ENCODE assay signal across 7 mouse cellular contexts in genomic region chr1:171088237-171088869, GRCm38 (mm10). TPM values are rescaled to one million over a fixed set of nuclear protein-coding genes. Genes with fewer than 3 reads are reported as not detected.
DNase-seq lines count a peak whose midpoint lies in the region; ATAC-seq lines count a peak whose summit lies in the region.
"Not testable (repeated sequence)": the region's sequence is repeated elsewhere in the genome, so short reads cannot be mapped to it uniquely, and the experiment has no call there.

No protein-coding gene starts in this region.

- WGBS in heart, embryonic 13.5 days = 7% methylated on average over 10 of the region's 10 CpGs
- 4% methylated on average over 10 of the region's 10 CpGs for WGBS in intestine, embryonic 14.5 days
- WGBS in limb, embryonic 12.5 days = 5% methylated on average over 10 of the region's 10 CpGs
- WGBS in lung, embryonic 15.5 days = 3% methylated on average over 10 of the region's 10 CpGs
- WGBS in neural tube, embryonic 12.5 days = 2% methylated on average over 10 of the region's 10 CpGs

- peak; percentile 27 for DNase-seq in adrenal gland, postnatal 14 days
- DNase-seq in intestine, embryonic 14.5 days (ENCODE audit: low spot score) = peak; percentile 53

- H3K9me3 ChIP-seq in erythroblast, embryonic 14.5 days (ENCODE audit: control insufficient read depth, low read length); heart, embryonic 13.5 days; intestine, embryonic 14.5 days (ENCODE audit: control insufficient read depth, low read length); limb, embryonic 12.5 days; lung, embryonic 15.5 days; neural tube, embryonic 12.5 days: not testable (repeated sequence)

- peak overlapping the region; percentile 44; the same call in 1 of the 2 replicates for H3K9ac ChIP-seq in heart, embryonic 13.5 days
- not testable (repeated sequence) for H3K9ac ChIP-seq in intestine, embryonic 14.5 days (ENCODE audit: low read length); limb, embryonic 12.5 days (replicated peaks); lung, embryonic 15.5 days; neural tube, embryonic 12.5 days

- ATAC-seq in heart, embryonic 13.5 days (ENCODE audit: extremely low read depth, insufficient number of reproducible peaks, low FRiP score, low TSS enrichment); intestine, embryonic 14.5 days (replicated peaks; ENCODE audit: low FRiP score, low TSS enrichment, low read depth); limb, embryonic 12.5 days (ENCODE audit: insufficient number of reproducible peaks, insufficient read depth, low FRiP score, low TSS enrichment, low read depth); lung, embryonic 15.5 days (ENCODE audit: borderline replicate concordance, extremely low read depth, low FRiP score, low TSS enrichment); neural tube, embryonic 12.5 days (ENCODE audit: low FRiP score, low read depth): not testable (repeated sequence)

- peaks cover 17% of the 10 kb centered on the region for H3K4me1 ChIP-seq in erythroblast, embryonic 14.5 days (ENCODE audit: control insufficient read depth)
- H3K4me1 ChIP-seq in heart, embryonic 13.5 days = peaks cover 13% of the 10 kb centered on the region
- not testable (repeated sequence) for H3K4me1 ChIP-seq in intestine, embryonic 14.5 days (replicated peaks; ENCODE audit: control insufficient read depth, insufficient read depth, low read length); limb, embryonic 12.5 days (replicated peaks); lung, embryonic 15.5 days; neural tube, embryonic 12.5 days

- H3K27ac ChIP-seq in heart, embryonic 13.5 days (replicated peaks); intestine, embryonic 14.5 days (ENCODE audit: low read depth); limb, embryonic 12.5 days; lung, embryonic 15.5 days; neural tube, embryonic 12.5 days: not testable (repeated sequence)

- H3K4me2 ChIP-seq in heart, embryonic 13.5 days = peak overlapping the region; percentile 55
- H3K4me2 ChIP-seq in intestine, embryonic 14.5 days (ENCODE audit: low read length) = peak overlapping the region; percentile 31
- H3K4me2 ChIP-seq in limb, embryonic 12.5 days = peak overlapping the region; percentile 41
- H3K4me2 ChIP-seq in lung, embryonic 15.5 days = peak overlapping the region; percentile 40
- peak overlapping the region; percentile 33 for H3K4me2 ChIP-seq in neural tube, embryonic 12.5 days (replicated peaks)

- H3K36me3 ChIP-seq in erythroblast, embryonic 14.5 days (ENCODE audit: control insufficient read depth); heart, embryonic 13.5 days; intestine, embryonic 14.5 days (ENCODE audit: control insufficient read depth, insufficient read depth, low read length); limb, embryonic 12.5 days; lung, embryonic 15.5 days; neural tube, embryonic 12.5 days: not testable (repeated sequence)

- H3K4me3 ChIP-seq in erythroblast, embryonic 14.5 days (replicated peaks) = peak overlapping the region; percentile 26
- H3K4me3 ChIP-seq in heart, embryonic 13.5 days = peak overlapping the region; percentile 20
- H3K4me3 ChIP-seq in intestine, embryonic 14.5 days (ENCODE audit: low read depth, low read length) = 0 out of 2 replicates have a peak overlapping the region, but pooled peaks have one; percentile 10
- 0 out of 2 replicates have a peak overlapping the region, but pooled peaks have one; percentile 6 for H3K4me3 ChIP-seq in limb, embryonic 12.5 days (replicated peaks)
- not testable (repeated sequence) for H3K4me3 ChIP-seq in lung, embryonic 15.5 days; neural tube, embryonic 12.5 days

- peaks cover 18% of the 10 kb centered on the region for H3K27me3 ChIP-seq in erythroblast, embryonic 14.5 days (ENCODE audit: control insufficient read depth)
- peaks cover 29% of the 10 kb centered on the region for H3K27me3 ChIP-seq in heart, embryonic 13.5 days (replicated peaks)
- H3K27me3 ChIP-seq in intestine, embryonic 14.5 days (replicated peaks; ENCODE audit: control insufficient read depth, insufficient read depth, low read length) = peaks cover 18% of the 10 kb centered on the region
- peaks cover 27% of the 10 kb centered on the region for H3K27me3 ChIP-seq in limb, embryonic 12.5 days
- H3K27me3 ChIP-seq in lung, embryonic 15.5 days = peaks cover 13% of the 10 kb centered on the region
- peaks cover 16% of the 10 kb centered on the region for H3K27me3 ChIP-seq in neural tube, embryonic 12.5 days (replicated peaks)

RNA-seq across cellular contexts. Expression of gene Fcgr3, which starts 23.6 kb away (rescaled TPM):
- total RNA-seq in adrenal gland, postnatal 14 days (2021) = 8.1 and 10.3 TPM in 2 replicates
- polyA plus RNA-seq in erythroblast, embryonic 14.5 days (2012) = 0.06 TPM in 1 of 2 replicates, not detected in the other
- polyA plus RNA-seq in heart, embryonic 13.5 days (2015; fragmentation: Nextera tagmentation; extraction: Ambion mirVana) = 6.9 and 9.1 TPM in 2 replicates
- 10.7 and 12.7 TPM in 2 replicates for polyA plus RNA-seq in intestine, embryonic 14.5 days (2014; fragmentation: Nextera tagmentation; extraction: Ambion mirVana)
- polyA plus RNA-seq in limb, embryonic 12.5 days (2016; fragmentation: Nextera tagmentation; extraction: Ambion mirVana) = 4.5 and 5.3 TPM in 2 replicates
- 13.2 and 15.1 TPM in 2 replicates for polyA plus RNA-seq in lung, embryonic 15.5 days (2015; fragmentation: Nextera tagmentation; extraction: Ambion mirVana)
- polyA plus RNA-seq in neural tube, embryonic 12.5 days (2016; fragmentation: Nextera tagmentation; extraction: Ambion mirVana) = 6.9 and 7.4 TPM in 2 replicates

RNA-seq across cellular contexts. Expression of gene Cfap126, which starts 25.4 kb away (rescaled TPM):
- total RNA-seq in adrenal gland, postnatal 14 days (2021) = 0.71 and 1.9 TPM in 2 replicates
- polyA plus RNA-seq in erythroblast, embryonic 14.5 days (2012) = 0.37 and 0.64 TPM in 2 replicates
- polyA plus RNA-seq in heart, embryonic 13.5 days (2015; fragmentation: Nextera tagmentation; extraction: Ambion mirVana) = 2.8 TPM in 2 replicates
- polyA plus RNA-seq in intestine, embryonic 14.5 days (2014; fragmentation: Nextera tagmentation; extraction: Ambion mirVana) = 1.5 and 2.1 TPM in 2 replicates
- polyA plus RNA-seq in limb, embryonic 12.5 days (2016; fragmentation: Nextera tagmentation; extraction: Ambion mirVana) = 1.5 and 1.6 TPM in 2 replicates
- 7.2 and 8.3 TPM in 2 replicates for polyA plus RNA-seq in lung, embryonic 15.5 days (2015; fragmentation: Nextera tagmentation; extraction: Ambion mirVana)
- 1.7 and 2.3 TPM in 2 replicates for polyA plus RNA-seq in neural tube, embryonic 12.5 days (2016; fragmentation: Nextera tagmentation; extraction: Ambion mirVana)
